Mouse (Mus musculus) cortical plate, adult 2 months (tissue): ENCODE results near the gene Tsks.

Source experiments
- CTCF ChIP-seq: fragments of 200-500 bp; IDR thresholded peaks from 2 replicates; pipeline ENCODE4 v1.5.1; 2011; ENCODE audit warnings: mild to moderate bottlenecking, control low read depth, low read length; ENCODE audit not compliant: insufficient read depth; ENCODE audit errors: extremely low read depth
- POLR2A ChIP-seq: fragments of 200-500 bp; IDR thresholded peaks from 2 replicates; pipeline ENCODE4 v1.6.1; 2011; ENCODE audit warnings: mild to moderate bottlenecking, low read length, control low read depth; ENCODE audit not compliant: insufficient read depth; ENCODE audit errors: extremely low read depth

DNA sequence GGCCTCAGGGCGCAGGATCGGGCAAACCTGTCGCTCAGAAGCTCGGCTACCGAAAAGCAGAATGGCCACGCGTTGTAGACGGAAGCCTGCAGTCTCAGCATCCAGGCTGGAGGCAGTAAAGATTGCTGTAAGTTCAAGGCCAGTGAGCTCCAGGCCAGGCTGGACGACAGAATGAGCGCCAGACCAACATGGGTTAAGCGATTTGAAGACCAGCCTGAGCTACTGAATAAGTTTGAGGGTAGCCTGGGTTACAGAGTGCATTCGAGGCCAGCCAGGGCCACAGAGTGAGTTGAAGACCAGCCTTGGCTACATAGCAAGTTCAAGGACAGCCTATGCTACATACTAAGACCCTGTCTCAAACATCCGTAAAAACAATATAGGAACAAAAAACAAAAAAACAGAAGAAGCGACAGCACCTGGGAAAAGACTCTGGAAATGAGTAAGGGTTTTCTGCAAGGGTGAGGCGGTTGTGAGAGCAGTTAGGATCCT lies 55.0 kb downstream of the Tsks start:
- TF ChIP-seq POLR2A = no peak
- no peak for TF ChIP-seq CTCF
